Mouse (Mus musculus): ENCODE measurements around the gene Ptprd. TPM values are rescaled to one million over a fixed set of nuclear protein-coding genes. Genes with fewer than 3 reads are reported as not detected.

Gene Ptprd
- polyA plus RNA-seq, 1 experiment from 2014 or later = 14.0 TPM

DNA sequence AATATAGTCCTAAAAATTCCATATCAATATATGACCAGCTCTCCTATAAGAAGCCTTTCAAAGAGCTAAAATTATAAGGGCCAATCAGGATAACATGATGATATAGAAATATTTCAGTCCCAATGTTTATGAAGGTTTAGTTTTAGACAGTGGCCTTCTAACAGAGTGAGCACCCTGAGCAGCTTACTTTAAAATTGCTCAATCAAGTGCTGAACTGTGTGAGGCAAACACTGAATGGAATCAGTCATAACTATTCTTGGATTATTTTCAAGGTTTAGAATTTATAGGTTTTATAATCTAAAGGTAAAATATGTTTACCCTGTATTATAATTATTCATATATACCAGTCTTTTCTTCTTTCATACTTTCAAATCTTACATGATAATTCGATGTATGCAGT, 134.7 kb downstream of the Ptprd start:
- H3K9me3 ChIP-seq (replicated peaks; ENCODE audit: control insufficient read depth, low read length) = no peaks in the 10 kb centered on the region
- H3K27me3 ChIP-seq (ENCODE audit: control insufficient read depth, insufficient read depth, low read length) = no peaks in the 10 kb centered on the region
- no peak overlapping the region for H3K27ac ChIP-seq (ENCODE audit: low read depth, low read length)
- H3K9ac ChIP-seq (ENCODE audit: low read depth, low read length) = no peak overlapping the region
- H3K36me3 ChIP-seq (ENCODE audit: control insufficient read depth, insufficient read depth, low read length) = no peaks in the 10 kb centered on the region
- no peak overlapping the region for H3K4me3 ChIP-seq (ENCODE audit: low read depth, low read length)
- WGBS (ENCODE audit: insufficient replicate concordance) = 82% methylated on average over 1 of the region's 1 CpGs
- ATAC-seq (replicated peaks; ENCODE audit: insufficient number of reproducible peaks, low FRiP score, low TSS enrichment) = no peak
- H3K4me2 ChIP-seq = no peak overlapping the region
- H3K4me1 ChIP-seq (ENCODE audit: control insufficient read depth, insufficient read depth, low read length) = no peaks in the 10 kb centered on the region

- 83% methylated on average over 5 of the region's 5 CpGs for WGBS (ENCODE audit: insufficient replicate concordance)
- ATAC-seq (replicated peaks; ENCODE audit: insufficient number of reproducible peaks, low FRiP score, low TSS enrichment) = no peak
- H3K27ac ChIP-seq (ENCODE audit: low read depth, low read length) = no peak overlapping the region
- no peaks in the 10 kb centered on the region for H3K9me3 ChIP-seq (replicated peaks; ENCODE audit: control insufficient read depth, low read length)
- H3K9ac ChIP-seq (ENCODE audit: low read depth, low read length) = no peak overlapping the region
- no peak overlapping the region for H3K4me3 ChIP-seq (ENCODE audit: low read depth, low read length)
- H3K36me3 ChIP-seq (ENCODE audit: control insufficient read depth, insufficient read depth, low read length) = no peaks in the 10 kb centered on the region
- no peak overlapping the region for H3K4me2 ChIP-seq
- H3K27me3 ChIP-seq (ENCODE audit: control insufficient read depth, insufficient read depth, low read length) = no peaks in the 10 kb centered on the region
- no peaks in the 10 kb centered on the region for H3K4me1 ChIP-seq (ENCODE audit: control insufficient read depth, insufficient read depth, low read length)
Measured at GRCm38 (mm10) chr4:78038401-78038800, 173.4 kb downstream of the Ptprd start.

DNA sequence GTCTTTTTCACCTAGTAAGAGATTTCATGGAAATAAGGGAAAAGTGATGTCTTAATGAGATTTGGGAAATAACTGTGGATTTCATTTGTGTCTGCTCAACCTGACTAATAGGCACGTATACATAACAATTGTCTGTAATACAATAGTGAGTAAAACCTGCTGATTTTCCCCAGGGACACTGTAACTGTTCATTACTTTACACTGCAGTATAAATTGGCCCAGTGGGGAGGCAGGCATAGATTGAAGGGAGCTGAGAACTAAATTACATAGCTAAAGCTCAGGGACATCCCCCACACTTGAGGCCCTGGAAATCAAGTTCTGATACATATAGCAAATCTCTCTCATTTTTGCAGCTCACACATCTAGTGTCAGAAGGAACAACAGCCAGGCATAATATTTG, 209.7 kb downstream of the Ptprd start:
- ATAC-seq (replicated peaks; ENCODE audit: insufficient number of reproducible peaks, low FRiP score, low TSS enrichment) = no peak
- WGBS (ENCODE audit: insufficient replicate concordance) = 66% methylated on average over 1 of the region's 1 CpGs
- Histone ChIP-seq H3K27me3 (ENCODE audit: control insufficient read depth, insufficient read depth, low read length) (no peaks in the 10 kb centered on the region), H3K36me3 (ENCODE audit: control insufficient read depth, insufficient read depth, low read length) (no peaks in the 10 kb centered on the region), H3K9me3 (replicated peaks; ENCODE audit: control insufficient read depth, low read length) (no peaks in the 10 kb centered on the region), H3K4me1 (ENCODE audit: control insufficient read depth, insufficient read depth, low read length) (no peaks in the 10 kb centered on the region), H3K4me2 (no peak overlapping the region), H3K27ac (ENCODE audit: low read depth, low read length) (no peak overlapping the region), H3K9ac (ENCODE audit: low read depth, low read length) (no peak overlapping the region), H3K4me3 (ENCODE audit: low read depth, low read length) (no peak overlapping the region)

DNA sequence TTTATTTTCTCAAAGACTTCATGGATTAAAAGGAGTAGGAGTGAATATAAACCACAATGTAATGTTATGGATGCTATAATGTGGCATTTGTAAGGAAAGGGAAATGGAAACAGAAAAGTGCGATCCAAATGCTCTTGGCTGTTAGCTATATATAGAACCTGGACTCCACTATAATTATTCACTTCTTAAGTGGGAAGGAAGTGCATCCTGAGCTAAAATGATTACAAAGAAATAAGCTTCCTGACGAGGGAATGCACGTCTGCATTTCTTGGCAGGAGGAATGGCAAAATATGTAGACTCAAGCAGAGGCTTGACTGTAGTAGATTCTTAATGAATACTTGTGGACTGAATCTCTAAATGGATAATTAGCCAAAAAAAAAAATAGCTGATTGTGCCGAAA, 219.1 kb downstream of the Ptprd start:
- Histone ChIP-seq H3K9me3 (replicated peaks; ENCODE audit: control insufficient read depth, low read length) (no peaks in the 10 kb centered on the region), H3K9ac (ENCODE audit: low read depth, low read length) (no peak overlapping the region), H3K4me1 (ENCODE audit: control insufficient read depth, insufficient read depth, low read length) (no peaks in the 10 kb centered on the region), H3K4me3 (ENCODE audit: low read depth, low read length) (no peak overlapping the region), H3K4me2 (no peak overlapping the region), H3K27ac (ENCODE audit: low read depth, low read length) (no peak overlapping the region), H3K36me3 (ENCODE audit: control insufficient read depth, insufficient read depth, low read length) (no peaks in the 10 kb centered on the region), H3K27me3 (ENCODE audit: control insufficient read depth, insufficient read depth, low read length) (no peaks in the 10 kb centered on the region)
- ATAC-seq (replicated peaks; ENCODE audit: insufficient number of reproducible peaks, low FRiP score, low TSS enrichment) = no peak
- 69% methylated on average over 4 of the region's 4 CpGs for WGBS (ENCODE audit: insufficient replicate concordance)

GRCm38 (mm10) chr4:77982094-77982493, 229.7 kb downstream of the Ptprd start:
- no peak overlapping the region for H3K27ac ChIP-seq (ENCODE audit: low read depth, low read length)
- WGBS (ENCODE audit: insufficient replicate concordance) = 81% methylated on average over 4 of the region's 4 CpGs
- no peaks in the 10 kb centered on the region for H3K36me3 ChIP-seq (ENCODE audit: control insufficient read depth, insufficient read depth, low read length)
- no peak for ATAC-seq (replicated peaks; ENCODE audit: insufficient number of reproducible peaks, low FRiP score, low TSS enrichment)
- no peak overlapping the region for H3K4me3 ChIP-seq (ENCODE audit: low read depth, low read length)
- no peak overlapping the region for H3K9ac ChIP-seq (ENCODE audit: low read depth, low read length)
- no peaks in the 10 kb centered on the region for H3K4me1 ChIP-seq (ENCODE audit: control insufficient read depth, insufficient read depth, low read length)
- no peak overlapping the region for H3K4me2 ChIP-seq
- H3K27me3 ChIP-seq (ENCODE audit: control insufficient read depth, insufficient read depth, low read length) = no peaks in the 10 kb centered on the region
- H3K9me3 ChIP-seq (replicated peaks; ENCODE audit: control insufficient read depth, low read length) = no peaks in the 10 kb centered on the region

- Histone ChIP-seq H3K9me3 (replicated peaks; ENCODE audit: control insufficient read depth, low read length) (no peaks in the 10 kb centered on the region), H3K9ac (ENCODE audit: low read depth, low read length) (no peak overlapping the region), H3K27ac (ENCODE audit: low read depth, low read length) (no peak overlapping the region), H3K4me1 (ENCODE audit: control insufficient read depth, insufficient read depth, low read length) (no peaks in the 10 kb centered on the region), H3K4me3 (ENCODE audit: low read depth, low read length) (no peak overlapping the region), H3K27me3 (ENCODE audit: control insufficient read depth, insufficient read depth, low read length) (no peaks in the 10 kb centered on the region), H3K4me2 (no peak overlapping the region), H3K36me3 (ENCODE audit: control insufficient read depth, insufficient read depth, low read length) (no peaks in the 10 kb centered on the region)
- no peak for ATAC-seq (replicated peaks; ENCODE audit: insufficient number of reproducible peaks, low FRiP score, low TSS enrichment)
- 17% methylated on average over 2 of the region's 2 CpGs for WGBS (ENCODE audit: insufficient replicate concordance)
Measured at GRCm38 (mm10) chr4:77961711-77962110, 250.1 kb downstream of the Ptprd start.

GRCm38 (mm10) chr4:77889489-77889888, 322.3 kb downstream of the Ptprd start:
- H3K9ac ChIP-seq (ENCODE audit: low read depth, low read length) = no peak overlapping the region
- WGBS (ENCODE audit: insufficient replicate concordance) = 74% methylated on average over 4 of the region's 4 CpGs
- no peaks in the 10 kb centered on the region for H3K36me3 ChIP-seq (ENCODE audit: control insufficient read depth, insufficient read depth, low read length)

GRCm38 (mm10) chr4:77880213-77880612, 331.5 kb downstream of the Ptprd start:
- Histone ChIP-seq H3K27ac (ENCODE audit: low read depth, low read length) (no peak overlapping the region), H3K4me3 (ENCODE audit: low read depth, low read length) (no peak overlapping the region), H3K4me2 (no peak overlapping the region), H3K36me3 (ENCODE audit: control insufficient read depth, insufficient read depth, low read length) (no peaks in the 10 kb centered on the region), H3K4me1 (ENCODE audit: control insufficient read depth, insufficient read depth, low read length) (no peaks in the 10 kb centered on the region), H3K27me3 (ENCODE audit: control insufficient read depth, insufficient read depth, low read length) (no peaks in the 10 kb centered on the region), H3K9me3 (replicated peaks; ENCODE audit: control insufficient read depth, low read length) (no peaks in the 10 kb centered on the region), H3K9ac (ENCODE audit: low read depth, low read length) (no peak overlapping the region)
- 56% methylated on average over 2 of the region's 2 CpGs for WGBS (ENCODE audit: insufficient replicate concordance)
- no peak for ATAC-seq (replicated peaks; ENCODE audit: insufficient number of reproducible peaks, low FRiP score, low TSS enrichment)

More at GRCm38 (mm10) chr4:77889489-77889888, 322.3 kb downstream of the Ptprd start:
- no peaks in the 10 kb centered on the region for H3K27me3 ChIP-seq (ENCODE audit: control insufficient read depth, insufficient read depth, low read length)
- no peak overlapping the region for H3K4me2 ChIP-seq
- H3K9me3 ChIP-seq (replicated peaks; ENCODE audit: control insufficient read depth, low read length) = no peaks in the 10 kb centered on the region
- no peak overlapping the region for H3K4me3 ChIP-seq (ENCODE audit: low read depth, low read length)
- H3K27ac ChIP-seq (ENCODE audit: low read depth, low read length) = no peak overlapping the region
- ATAC-seq (replicated peaks; ENCODE audit: insufficient number of reproducible peaks, low FRiP score, low TSS enrichment) = no peak
- H3K4me1 ChIP-seq (ENCODE audit: control insufficient read depth, insufficient read depth, low read length) = no peaks in the 10 kb centered on the region

DNA sequence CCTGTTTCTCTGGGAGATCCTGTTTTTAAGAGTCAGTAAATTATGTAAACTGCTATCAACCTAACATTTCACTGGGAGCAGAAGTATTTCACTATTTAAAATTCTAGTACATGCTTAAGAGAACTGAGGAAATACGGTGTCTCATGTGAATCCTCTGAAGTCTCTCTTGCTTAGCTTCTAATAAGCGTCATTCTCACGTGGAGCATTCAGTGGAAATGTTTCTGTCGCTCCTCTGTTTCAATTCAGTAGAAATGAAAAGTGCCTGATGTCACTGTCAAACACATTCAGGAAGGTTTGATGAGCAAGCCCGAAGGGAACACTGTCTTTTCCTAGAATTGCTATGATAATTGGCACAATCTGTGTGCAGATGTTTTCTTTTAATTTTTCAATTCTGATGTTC, 350.5 kb downstream of the Ptprd start:
- 69% methylated on average over 5 of the region's 5 CpGs for WGBS (ENCODE audit: insufficient replicate concordance)
- Histone ChIP-seq H3K4me1 (ENCODE audit: control insufficient read depth, insufficient read depth, low read length) (no peaks in the 10 kb centered on the region), H3K36me3 (ENCODE audit: control insufficient read depth, insufficient read depth, low read length) (no peaks in the 10 kb centered on the region), H3K9ac (ENCODE audit: low read depth, low read length) (no peak overlapping the region), H3K4me2 (no peak overlapping the region), H3K9me3 (replicated peaks; ENCODE audit: control insufficient read depth, low read length) (no peaks in the 10 kb centered on the region), H3K27me3 (ENCODE audit: control insufficient read depth, insufficient read depth, low read length) (no peaks in the 10 kb centered on the region), H3K4me3 (ENCODE audit: low read depth, low read length) (no peak overlapping the region), H3K27ac (ENCODE audit: low read depth, low read length) (no peak overlapping the region)
- no peak for ATAC-seq (replicated peaks; ENCODE audit: insufficient number of reproducible peaks, low FRiP score, low TSS enrichment)
